Mouse (Mus musculus) liver, embryonic 16.5 days (tissue): ENCODE results near the gene Gm14443. TPM values are rescaled to one million over a fixed set of nuclear protein-coding genes. Genes with fewer than 3 reads are reported as not detected.
"Not testable (repeated sequence)": the region's sequence is repeated elsewhere in the genome, so short reads cannot be mapped to it uniquely, and the experiment has no call there.

Experiments used
- ATAC-seq: fragments of 200-750 bp; cut with Nextera tagmentation; 2 replicates; pipeline ENCODE4 v1.8.0; 2017; ENCODE audit warnings: low read depth, mild to moderate bottlenecking, moderate number of reproducible peaks, moderate library complexity
- H3K27ac ChIP-seq: fragments of 300-500 bp; sonication (generic); 2 replicates; pipeline ENCODE4 v1.5.1; 2014; ENCODE audit warnings: mild to moderate bottlenecking, low read length
- H3K27me3 ChIP-seq: fragments of 300-500 bp; sonication (generic); 2 replicates; pipeline ENCODE4 v1.6.1; 2014; ENCODE audit warnings: low read depth, low read length, mixed read lengths; ENCODE audit not compliant: control insufficient read depth, insufficient read depth
- H3K36me3 ChIP-seq: fragments of 300-500 bp; sonication (generic); 2 replicates; pipeline ENCODE4 v1.6.1; 2014; ENCODE audit warnings: mild to moderate bottlenecking; ENCODE audit not compliant: control insufficient read depth, insufficient read depth
- H3K4me1 ChIP-seq: fragments of 300-500 bp; sonication (generic); 2 replicates; pipeline ENCODE4 v1.6.1; 2014; ENCODE audit warnings: low read depth, low read length, mixed read lengths; ENCODE audit not compliant: control insufficient read depth
- H3K4me2 ChIP-seq: fragments of 300-500 bp; sonication (generic); 2 replicates; pipeline ENCODE4 v1.6.1; 2014; ENCODE audit warnings: low read depth, low read length, mixed read lengths
- H3K4me3 ChIP-seq: fragments of 300-500 bp; sonication (generic); 2 replicates; pipeline ENCODE4 v1.5.1; 2014; ENCODE audit warnings: low read depth, mild to moderate bottlenecking, low read length
- H3K9ac ChIP-seq: fragments of 300-500 bp; sonication (generic); 2 replicates; pipeline ENCODE4 v1.6.1; 2014; ENCODE audit warnings: low read depth, low read length
- H3K9me3 ChIP-seq: fragments of 300-500 bp; sonication (generic); replicated peaks from 2 replicates; pipeline ENCODE4 v1.6.1; 2016; ENCODE audit warnings: low read length; ENCODE audit not compliant: control insufficient read depth
- WGBS: fragments of 180-500 bp; shearing (Covaris S2); extraction: QIAGEN DNeasy Blood & Tissue Kit; methylation state at CpG from one replicate; pipeline ENCODE4 v1.1.7; 2014; ENCODE audit not compliant: insufficient replicate concordance; 5-methylcytosine and 5-hydroxymethylcytosine counted together
- polyA plus RNA-seq: library from polyadenylated mRNA; unstranded; fragments of >200 nt; fragmentation: Nextera tagmentation; extraction: Ambion mirVana; gene quantifications from 2 replicates; pipeline ENCODE4 v1.2.1, GENCODE M21; 2015

Gene Gm14443
- polyA plus RNA-seq, 1 experiment from 2014 or later: 0.17 TPM

DNA sequence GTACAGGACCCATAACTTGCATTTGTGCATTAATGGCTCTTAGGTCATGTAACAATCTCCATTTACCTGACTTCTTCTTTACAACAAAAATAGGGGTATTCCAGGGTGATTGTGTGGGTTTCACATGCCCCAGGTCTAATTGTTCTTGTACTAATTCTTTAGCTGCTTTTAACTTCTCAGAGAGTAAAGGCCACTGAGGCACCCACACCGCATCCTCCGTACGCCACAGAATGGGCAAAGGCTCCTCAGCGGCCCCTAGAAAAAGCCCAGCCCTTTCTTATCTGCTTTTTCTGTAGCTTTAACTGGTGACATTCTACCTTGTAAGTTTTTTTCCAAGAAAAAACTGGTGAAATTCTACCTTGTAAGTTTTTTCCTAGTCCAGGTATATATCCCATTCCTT, 14.2 kb downstream of the Gm14443 start:
- H3K4me3 ChIP-seq, H3K4me1 ChIP-seq, H3K9me3 ChIP-seq, ATAC-seq, H3K4me2 ChIP-seq, H3K27me3 ChIP-seq, H3K9ac ChIP-seq, H3K36me3 ChIP-seq, H3K27ac ChIP-seq: not testable (repeated sequence)
- WGBS: 75% methylated on average over 4 of the region's 4 CpGs

DNA sequence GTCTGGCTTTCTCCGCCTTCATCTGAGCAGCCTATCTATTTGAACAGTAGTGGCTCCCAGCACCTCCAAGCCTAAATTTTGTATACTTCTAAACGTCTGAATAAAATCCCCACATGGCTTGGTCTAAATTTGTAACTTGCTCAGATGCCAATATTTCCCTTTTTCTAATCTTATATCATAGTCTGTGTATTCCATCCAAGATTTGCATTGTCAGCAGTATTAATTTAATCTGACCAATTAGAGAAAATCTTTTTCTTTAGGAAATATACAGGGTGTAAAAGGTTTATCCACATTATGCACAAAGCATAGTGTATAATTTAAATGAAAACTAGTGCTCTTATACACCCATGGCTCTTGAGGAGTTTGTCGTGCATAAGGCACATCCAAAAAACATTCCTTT, 17.0 kb downstream of the Gm14443 start:
- WGBS: 50% methylated on average over 3 of the region's 3 CpGs
- H3K9ac ChIP-seq: no peak overlapping the region
- no peak overlapping the region for H3K4me3 ChIP-seq
- H3K27ac ChIP-seq: no peak overlapping the region
- no peak overlapping the region for H3K4me2 ChIP-seq
- no peaks in the 10 kb centered on the region for H3K4me1 ChIP-seq
- no peak for ATAC-seq
- no peaks in the 10 kb centered on the region for H3K36me3 ChIP-seq
- H3K9me3 ChIP-seq: no peaks in the 10 kb centered on the region; the same call in 1 of the 2 replicates
- H3K27me3 ChIP-seq: no peaks in the 10 kb centered on the region

DNA sequence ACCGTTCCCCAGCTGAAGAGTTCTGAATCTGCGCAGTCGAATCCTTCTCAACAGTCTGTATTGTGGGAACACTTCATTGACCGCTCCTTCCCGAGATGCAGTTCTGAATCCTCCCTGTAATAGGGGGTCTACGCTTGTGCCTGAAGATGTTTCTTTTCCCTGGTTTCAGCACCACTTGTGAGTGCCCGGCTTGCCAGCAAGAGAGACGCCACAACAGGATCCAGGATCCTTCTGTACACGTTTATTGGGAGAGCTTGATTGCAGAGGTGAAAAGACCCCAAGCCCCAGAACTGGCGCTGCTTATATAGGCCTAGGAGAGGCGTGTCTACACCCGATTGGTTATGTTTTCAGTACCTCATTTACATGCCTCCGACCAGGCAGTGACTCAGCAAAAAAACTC, 19.0 kb downstream of the Gm14443 start:
- no peak overlapping the region for H3K4me2 ChIP-seq
- H3K9ac ChIP-seq: no peak overlapping the region
- H3K36me3 ChIP-seq: no peaks in the 10 kb centered on the region
- no peak overlapping the region for H3K27ac ChIP-seq
- no peak overlapping the region for H3K4me3 ChIP-seq
- H3K9me3 ChIP-seq: no peaks in the 10 kb centered on the region; the same call in 1 of the 2 replicates
- ATAC-seq: no peak
- WGBS: 74% methylated on average over 13 of the region's 13 CpGs
- no peaks in the 10 kb centered on the region for H3K27me3 ChIP-seq
- no peaks in the 10 kb centered on the region for H3K4me1 ChIP-seq

DNA sequence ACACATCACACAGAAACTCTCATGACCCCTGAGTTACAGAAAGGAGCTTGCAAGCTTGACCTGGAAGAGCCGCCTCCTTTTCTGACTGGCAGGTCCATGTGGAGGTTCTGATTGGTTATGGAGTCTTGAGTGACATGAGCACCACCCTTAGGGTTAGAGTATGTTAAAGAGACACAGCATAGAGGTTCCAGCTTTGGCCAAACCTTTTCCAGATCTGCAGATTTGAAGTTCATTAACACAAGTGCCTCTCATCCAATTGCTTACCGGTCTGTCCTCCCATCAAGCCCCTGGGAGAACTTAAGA, 33.7 kb downstream of the Gm14443 start, which contains the start of gene Gm14399:
TSS of gene Gm14399 (minus strand) at position 20 of the 303 bp plus-strand sequence.
- not testable (repeated sequence) for H3K4me2 ChIP-seq, H3K4me1 ChIP-seq, H3K36me3 ChIP-seq, H3K27me3 ChIP-seq, H3K27ac ChIP-seq, H3K9me3 ChIP-seq, ATAC-seq
- 9% methylated on average over 1 of the region's 2 CpGs for WGBS
- Histone ChIP-seq H3K9ac (peak within 1 kb of the TSS; percentile 37; the same call in 1 of the 2 replicates), H3K4me3 (peak within 1 kb of the TSS; percentile 52)

DNA sequence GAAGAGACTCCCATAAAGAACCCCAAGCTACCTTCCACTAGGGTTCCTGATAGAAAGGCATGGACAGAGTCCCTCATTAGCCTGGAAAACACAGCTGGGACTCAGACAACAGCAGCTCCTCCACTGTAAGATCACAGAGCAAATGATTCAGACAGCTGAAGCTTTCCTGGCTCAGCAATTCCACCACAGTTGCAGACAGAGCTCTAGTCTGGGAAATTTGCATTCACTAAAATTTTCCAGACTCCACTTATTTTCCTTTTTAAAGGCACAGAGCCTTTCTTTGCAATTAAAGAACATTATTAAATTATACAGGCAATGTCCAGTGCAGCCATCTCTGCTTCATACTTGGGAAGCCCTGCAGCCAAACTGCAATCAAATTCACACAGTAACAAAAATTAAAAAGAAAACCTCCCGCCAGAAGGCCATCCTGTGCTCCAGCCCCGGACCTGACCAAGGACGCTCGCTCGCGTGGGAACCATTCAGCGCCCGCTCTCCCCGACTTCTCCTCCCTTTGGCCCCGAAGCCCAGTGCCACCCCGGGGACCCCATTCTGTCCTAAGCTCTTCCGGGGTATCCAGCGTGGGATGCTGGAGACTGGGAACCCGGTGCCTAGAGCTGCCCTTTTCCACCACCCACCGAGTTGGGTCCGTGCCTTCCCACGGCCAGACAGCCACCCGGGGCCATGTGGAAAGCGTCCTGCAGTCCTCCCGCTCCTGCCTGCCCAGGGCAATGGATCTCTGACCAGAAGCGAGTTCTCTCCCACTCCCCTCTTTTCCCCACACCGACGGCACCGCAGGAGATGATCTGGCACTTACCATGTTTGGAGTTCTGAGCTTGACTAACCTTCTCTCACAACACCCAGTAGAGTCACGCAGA, 34.3 kb downstream of the Gm14443 start:
- not testable (repeated sequence) for H3K9me3 ChIP-seq, ATAC-seq, H3K36me3 ChIP-seq, H3K27me3 ChIP-seq, H3K27ac ChIP-seq, H3K4me1 ChIP-seq, H3K4me2 ChIP-seq
- Histone ChIP-seq H3K9ac (peak overlapping the region; percentile 37; the same call in 1 of the 2 replicates), H3K4me3 (peak overlapping the region; percentile 52)
- 3% methylated on average over 23 of the region's 25 CpGs for WGBS

DNA sequence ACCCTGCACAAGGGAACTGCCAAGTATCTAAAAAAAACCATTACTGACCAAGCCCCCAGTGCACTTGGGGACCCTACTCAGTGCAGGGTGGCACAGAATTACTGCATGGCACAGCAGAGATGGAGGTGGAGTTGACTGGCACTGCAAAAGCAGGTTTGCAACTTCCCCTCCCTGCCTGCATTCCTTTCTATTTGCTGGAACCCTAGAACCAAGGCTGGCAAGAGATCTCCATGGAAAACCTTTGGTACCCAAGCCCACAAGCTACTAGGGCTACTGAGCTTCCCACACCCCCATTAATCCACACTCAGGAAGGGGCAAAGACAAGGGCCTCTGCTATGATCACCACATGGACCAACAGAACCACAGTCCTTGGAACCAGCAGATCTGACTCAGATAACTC, 35.0 kb downstream of the Gm14443 start:
- not testable (repeated sequence) for H3K27ac ChIP-seq, H3K9ac ChIP-seq, H3K27me3 ChIP-seq, H3K4me1 ChIP-seq, H3K4me2 ChIP-seq, ATAC-seq, H3K36me3 ChIP-seq, H3K9me3 ChIP-seq, H3K4me3 ChIP-seq

Other genes with a start within 250 kb of the Gm14443 start
- gene Gm14444, start 165.6 kb downstream of the Gm14443 start, polyA plus RNA-seq: not detected in 2 replicates
- not detected in 2 replicates for gene Gm14393, start 108.1 kb downstream of the Gm14443 start, polyA plus RNA-seq
- gene Gm14399, start 33.9 kb downstream of the Gm14443 start, polyA plus RNA-seq: 1.6 and 2.3 TPM in 2 replicates
- 1.5 and 1.8 TPM in 2 replicates for gene Gm14391, start 31.0 kb upstream of the Gm14443 start, polyA plus RNA-seq
- gene Gm14440, start 99.3 kb upstream of the Gm14443 start, polyA plus RNA-seq: 1.3 TPM in 1 of 2 replicates, not detected in the other
- gene Gm4631, start 162.3 kb upstream of the Gm14443 start, polyA plus RNA-seq: 4.3 and 4.9 TPM in 2 replicates
- gene Zfp968, start 196.6 kb upstream of the Gm14443 start, polyA plus RNA-seq: 0.85 and 1.2 TPM in 2 replicates